Mouse (Mus musculus) forebrain, embryonic 12.5 days (tissue): ENCODE data around the gene Reps1. TPM values are rescaled to one million over a fixed set of nuclear protein-coding genes. Genes with fewer than 3 reads are reported as not detected.

ENCODE experiments used
- ATAC-seq: fragments of 200-750 bp; cut with Nextera tagmentation; 2 replicates; pipeline ENCODE4 v1.8.0; 2017; ENCODE audit warnings: moderate TSS enrichment; ENCODE audit not compliant: low FRiP score
- H3K27ac ChIP-seq: fragments of 300-500 bp; sonication (generic); 2 replicates; pipeline ENCODE4 v1.5.1; 2016; ENCODE audit warnings: mild to moderate bottlenecking
- H3K27me3 ChIP-seq: fragments of 300-500 bp; sonication (generic); 2 replicates; pipeline ENCODE4 v1.6.1; 2016; ENCODE audit warnings: mild to moderate bottlenecking
- H3K36me3 ChIP-seq: fragments of 300-500 bp; sonication (generic); replicated peaks from 2 replicates; pipeline ENCODE4 v1.6.1; 2016; ENCODE audit warnings: mild to moderate bottlenecking
- H3K4me1 ChIP-seq: fragments of 300-500 bp; sonication (generic); 2 replicates; pipeline ENCODE4 v1.6.1; 2016
- H3K4me2 ChIP-seq: fragments of 300-500 bp; sonication (generic); 2 replicates; pipeline ENCODE4 v1.6.1; 2016; ENCODE audit warnings: mild to moderate bottlenecking, moderate library complexity
- H3K4me3 ChIP-seq: fragments of 300-500 bp; sonication (generic); replicated peaks from 2 replicates; pipeline ENCODE4 v1.5.1; 2016; ENCODE audit warnings: mild to moderate bottlenecking
- H3K9ac ChIP-seq: fragments of 300-500 bp; sonication (generic); 2 replicates; pipeline ENCODE4 v1.6.1; 2016; ENCODE audit warnings: mild to moderate bottlenecking
- H3K9me3 ChIP-seq: fragments of 300-500 bp; sonication (generic); 2 replicates; pipeline ENCODE4 v1.6.1; 2016
- WGBS: fragments of 180-500 bp; shearing (Covaris S2); methylation state at CpG from one replicate; pipeline ENCODE4 v1.1.7; 2016; 5-methylcytosine and 5-hydroxymethylcytosine counted together
- polyA plus RNA-seq: library from polyadenylated mRNA; unstranded; fragments of >200 nt; fragmentation: Nextera tagmentation; extraction: Ambion mirVana; gene quantifications from 2 replicates; pipeline ENCODE4 v1.2.1, GENCODE M21; 2016

The Reps1 gene
- polyA plus RNA-seq, 1 experiment from 2014 or later: 20.3 TPM

DNA sequence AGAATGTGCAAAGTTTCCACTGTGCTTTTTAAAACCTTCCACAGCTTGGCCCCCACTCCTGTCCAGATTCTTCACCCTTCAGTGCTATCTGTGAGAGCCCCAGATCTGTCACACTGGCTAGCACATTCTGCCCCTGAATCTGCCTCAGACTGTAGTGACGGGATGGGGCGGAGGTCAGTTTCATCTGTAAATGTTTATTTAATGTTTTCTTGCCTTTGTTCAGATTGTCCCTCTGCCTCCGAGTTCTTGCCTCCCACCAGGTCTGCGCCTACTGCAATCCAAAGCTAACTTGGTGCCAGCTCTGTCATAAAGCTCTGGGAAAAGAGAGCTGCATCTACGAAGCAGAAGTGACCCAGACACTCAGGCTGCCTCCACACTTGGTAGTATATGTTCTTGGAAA, 18.8 kb upstream of the Reps1 start:
- Histone ChIP-seq H3K27me3 (no peaks in the 10 kb centered on the region), H3K4me3 (no peak overlapping the region), H3K27ac (no peak overlapping the region), H3K4me2 (no peak overlapping the region), H3K9me3 (no peaks in the 10 kb centered on the region), H3K4me1 (no peaks in the 10 kb centered on the region), H3K9ac (no peak overlapping the region), H3K36me3 (no peaks in the 10 kb centered on the region)
- 92% methylated on average over 5 of the region's 5 CpGs for WGBS
- no peak for ATAC-seq

DNA sequence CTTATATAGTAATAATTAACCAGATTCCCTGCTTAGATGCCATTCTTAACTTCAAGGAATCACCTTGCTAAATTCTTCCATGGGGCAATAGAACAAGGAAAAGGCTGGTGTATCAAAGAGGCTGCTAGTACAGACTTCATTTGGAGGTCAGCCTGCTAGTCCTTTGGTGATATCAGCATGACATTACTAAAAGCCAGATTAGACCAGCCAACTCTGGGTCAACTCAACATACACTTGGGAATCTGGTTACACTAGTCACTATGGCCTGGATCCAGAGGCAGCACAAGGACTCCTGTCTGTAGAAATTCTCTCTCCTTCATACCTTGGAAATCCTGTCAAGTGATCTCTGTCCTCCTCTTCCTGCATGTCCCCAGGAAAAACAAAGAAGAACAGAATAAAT, 9.3 kb upstream of the Reps1 start:
- no peaks in the 10 kb centered on the region for H3K36me3 ChIP-seq
- no peak overlapping the region for H3K9ac ChIP-seq
- no peaks in the 10 kb centered on the region for H3K9me3 ChIP-seq
- no peak overlapping the region for H3K4me2 ChIP-seq
- no peak overlapping the region for H3K27ac ChIP-seq
- ATAC-seq: no peak
- no peak overlapping the region for H3K4me3 ChIP-seq
- H3K4me1 ChIP-seq: no peaks in the 10 kb centered on the region
- H3K27me3 ChIP-seq: no peaks in the 10 kb centered on the region

DNA sequence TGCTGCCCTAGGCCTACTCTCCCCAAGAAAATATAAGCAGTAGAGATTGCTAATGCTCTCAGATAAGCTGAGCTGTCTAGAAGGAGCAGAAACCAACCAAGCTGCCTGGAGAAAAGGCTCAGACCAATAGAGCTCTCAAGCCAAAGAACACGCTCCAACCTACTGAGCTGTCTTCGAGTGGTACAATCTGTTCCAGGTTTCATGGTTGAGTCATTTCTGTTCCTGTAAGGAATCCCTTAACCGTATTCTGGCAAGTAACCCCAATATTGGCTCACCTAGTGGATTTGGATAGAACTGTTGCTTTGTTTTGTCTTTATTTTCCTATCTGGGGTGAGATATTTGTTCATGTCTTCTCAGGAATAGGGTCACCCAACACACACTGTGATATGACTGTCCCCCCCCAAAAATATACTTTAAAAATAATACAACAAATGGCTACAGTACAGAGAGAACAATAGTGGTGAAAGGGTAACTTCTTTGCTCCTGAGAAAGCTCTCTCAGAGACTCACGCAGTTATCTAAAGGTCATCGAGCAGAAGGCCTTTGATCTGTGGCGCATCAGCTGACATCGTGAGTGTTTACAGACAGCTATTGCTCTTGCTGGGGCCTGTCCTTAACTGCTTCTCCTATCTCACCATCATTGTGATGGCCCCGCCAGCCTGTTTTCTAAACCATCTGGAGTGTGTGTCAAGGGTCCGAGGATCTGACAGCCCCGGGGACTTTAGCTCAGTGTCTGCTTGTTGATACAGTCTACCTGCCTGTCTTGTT, 8.1 kb upstream of the Reps1 start:
- Histone ChIP-seq H3K36me3 (no peaks in the 10 kb centered on the region), H3K4me3 (no peak overlapping the region), H3K27ac (no peak overlapping the region), H3K9me3 (no peaks in the 10 kb centered on the region), H3K4me1 (no peaks in the 10 kb centered on the region), H3K27me3 (no peaks in the 10 kb centered on the region), H3K9ac (no peak overlapping the region), H3K4me2 (no peak overlapping the region)
- no peak for ATAC-seq
- WGBS: 89% methylated on average over 10 of the region's 10 CpGs

DNA sequence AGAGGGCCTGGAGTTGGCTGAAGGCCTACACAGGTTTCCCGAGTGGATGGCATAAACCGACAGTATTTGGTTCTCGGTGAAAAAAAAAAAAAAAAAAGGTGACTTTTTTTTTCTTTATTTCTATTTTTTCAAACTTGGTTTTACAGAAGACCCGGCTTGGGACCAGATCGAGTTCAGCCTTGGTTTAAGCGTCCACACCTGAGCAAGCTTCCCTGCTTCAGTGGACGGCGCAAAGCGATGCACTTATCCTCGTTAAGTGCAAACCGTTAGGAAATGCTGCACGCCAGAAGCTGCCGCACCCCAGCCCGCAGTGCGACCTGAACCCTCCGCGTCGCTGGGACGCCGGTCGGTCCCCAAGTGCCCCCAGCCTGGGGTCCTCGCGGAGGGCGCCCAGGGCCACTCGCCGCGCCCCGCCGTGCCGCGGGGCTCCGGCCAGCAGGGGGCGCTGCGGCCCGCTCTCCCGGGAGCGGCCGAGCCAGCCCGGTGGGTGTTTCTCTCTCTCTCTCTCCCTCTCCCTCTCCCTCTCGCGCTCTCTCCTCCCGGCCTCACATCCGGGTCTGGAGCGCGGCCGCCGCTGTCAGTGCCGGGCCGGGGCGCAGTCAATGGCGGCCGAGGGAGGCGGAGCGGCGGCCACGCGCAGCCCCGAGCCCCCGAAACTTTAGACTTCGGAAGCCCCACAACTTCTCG, 509 bp upstream of the Reps1 start:
- 1% methylated on average over 55 of the region's 61 CpGs for WGBS
- Histone ChIP-seq H3K27ac (peak overlapping the region; percentile 95), H3K27me3 (no peaks in the 10 kb centered on the region), H3K9me3 (no peaks in the 10 kb centered on the region), H3K36me3 (no peaks in the 10 kb centered on the region), H3K9ac (peak overlapping the region; percentile 94), H3K4me3 (peak overlapping the region; percentile 97), H3K4me1 (peaks cover 16% of the 10 kb centered on the region), H3K4me2 (peak overlapping the region; percentile 78)
- peak; percentile 97 for ATAC-seq

DNA sequence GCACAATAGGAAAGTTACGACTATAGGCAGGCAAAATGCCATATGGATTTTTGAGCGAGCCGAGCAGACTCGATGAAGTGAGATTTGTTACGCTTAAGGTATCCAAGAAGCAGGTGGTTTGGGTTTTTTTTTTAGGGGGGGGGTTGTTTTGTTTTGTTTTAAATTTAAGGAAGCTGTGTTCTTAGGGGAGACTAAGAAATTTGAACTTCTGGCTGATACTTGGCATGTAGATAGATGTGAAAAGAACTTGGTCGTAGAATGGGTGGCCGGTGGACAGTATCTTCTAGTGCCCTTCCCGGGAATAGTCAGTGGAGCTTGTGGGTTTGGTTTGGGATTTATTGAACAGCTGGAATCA, 707 bp downstream of the Reps1 start:
- Histone ChIP-seq H3K4me2 (peak overlapping the region; percentile 78), H3K27ac (peak overlapping the region; percentile 95), H3K9ac (peak overlapping the region; percentile 94), H3K36me3 (no peaks in the 10 kb centered on the region), H3K9me3 (no peaks in the 10 kb centered on the region), H3K4me1 (peaks cover 16% of the 10 kb centered on the region), H3K4me3 (peak overlapping the region; percentile 97), H3K27me3 (no peaks in the 10 kb centered on the region)
- under 1% methylated on average over 8 of the region's 8 CpGs for WGBS
- no peak for ATAC-seq

DNA sequence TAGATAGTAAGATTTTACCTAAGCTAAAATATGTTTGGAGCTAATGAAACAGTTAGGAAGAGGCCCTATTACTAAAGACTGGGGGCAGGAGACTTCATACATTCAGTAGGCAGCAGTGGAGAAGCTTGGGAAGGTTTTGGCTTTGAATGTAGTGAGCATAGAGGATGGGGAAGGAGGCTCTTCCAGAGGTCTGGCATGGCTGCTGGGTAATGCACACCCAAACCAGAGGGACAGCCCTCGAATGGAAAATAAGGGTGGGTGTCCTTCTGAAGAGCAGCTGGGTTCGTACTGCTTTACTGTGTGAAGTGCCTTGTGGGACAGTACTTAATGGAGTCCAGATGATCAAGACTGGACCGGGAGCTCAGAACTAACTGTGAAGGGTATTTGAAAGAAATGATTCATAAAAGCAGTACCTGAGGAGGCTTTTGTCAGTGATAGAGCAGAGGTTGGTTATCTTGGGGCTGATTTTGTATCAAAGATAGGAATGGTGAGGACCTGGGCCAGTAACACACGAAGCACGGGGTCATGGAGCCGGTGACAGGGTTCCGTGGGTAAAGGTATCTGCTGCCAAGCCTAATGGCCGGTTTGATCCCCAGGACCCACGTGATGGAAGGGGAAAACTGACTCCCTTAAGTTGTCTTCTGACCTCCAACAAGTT, 3.1 kb downstream of the Reps1 start:
- WGBS: 92% methylated on average over 9 of the region's 9 CpGs
- Histone ChIP-seq H3K36me3 (no peaks in the 10 kb centered on the region), H3K4me2 (no peak overlapping the region), H3K9ac (no peak overlapping the region), H3K9me3 (no peaks in the 10 kb centered on the region), H3K4me3 (no peak overlapping the region), H3K4me1 (peaks cover 16% of the 10 kb centered on the region), H3K27ac (no peak overlapping the region), H3K27me3 (no peaks in the 10 kb centered on the region)
- ATAC-seq: no peak

DNA sequence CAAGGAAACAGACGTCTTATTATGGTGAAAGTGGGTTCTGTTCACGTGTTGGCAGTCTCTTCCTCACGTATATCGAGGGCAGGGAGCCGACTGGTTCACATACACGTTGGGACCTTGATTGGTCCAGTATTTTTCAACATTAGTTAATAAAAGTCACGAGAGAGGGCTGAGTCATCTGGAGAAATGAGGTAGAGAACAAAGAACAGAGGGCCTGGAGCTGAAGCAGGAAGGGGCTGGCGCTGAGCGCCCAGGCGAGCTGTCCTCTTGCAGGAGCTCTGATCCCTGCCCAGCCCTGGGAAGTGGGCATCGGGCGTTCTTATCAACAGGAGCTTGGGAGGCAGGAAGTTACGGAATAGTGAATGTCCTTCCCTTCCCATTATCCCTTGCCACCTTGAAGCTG, 4.1 kb downstream of the Reps1 start:
- no peaks in the 10 kb centered on the region for H3K9me3 ChIP-seq
- no peak overlapping the region for H3K27ac ChIP-seq
- no peaks in the 10 kb centered on the region for H3K36me3 ChIP-seq
- no peak for ATAC-seq
- H3K4me3 ChIP-seq: no peak overlapping the region
- peaks cover 16% of the 10 kb centered on the region for H3K4me1 ChIP-seq
- no peak overlapping the region for H3K4me2 ChIP-seq
- no peak overlapping the region for H3K9ac ChIP-seq
- H3K27me3 ChIP-seq: no peaks in the 10 kb centered on the region
- WGBS: 90% methylated on average over 13 of the region's 13 CpGs

DNA sequence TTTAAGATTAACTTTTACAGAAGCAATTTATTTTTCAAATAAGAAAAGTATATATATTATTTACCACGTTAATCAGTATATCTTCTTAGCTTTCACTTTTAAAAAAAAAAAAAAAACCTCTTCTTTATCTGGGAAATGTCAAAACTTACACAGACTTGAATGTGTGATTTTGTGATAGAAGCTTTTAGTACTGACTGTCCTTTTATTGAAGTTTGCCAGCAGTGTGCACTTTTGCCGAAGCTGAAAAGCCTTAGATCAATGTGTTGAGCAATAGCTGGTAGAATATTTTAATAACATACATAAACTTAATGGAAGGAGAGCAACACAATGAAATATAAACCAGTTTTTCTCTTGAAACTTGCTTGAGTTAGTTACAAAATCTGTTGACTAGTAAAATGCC, 5.1 kb downstream of the Reps1 start:
- no peak overlapping the region for H3K9ac ChIP-seq
- no peak for ATAC-seq
- no peaks in the 10 kb centered on the region for H3K9me3 ChIP-seq
- H3K27me3 ChIP-seq: no peaks in the 10 kb centered on the region
- WGBS: 91% methylated on average over 2 of the region's 2 CpGs
- no peak overlapping the region for H3K4me3 ChIP-seq
- no peak overlapping the region for H3K4me2 ChIP-seq
- no peaks in the 10 kb centered on the region for H3K36me3 ChIP-seq
- H3K4me1 ChIP-seq: peaks cover 16% of the 10 kb centered on the region
- H3K27ac ChIP-seq: no peak overlapping the region

DNA sequence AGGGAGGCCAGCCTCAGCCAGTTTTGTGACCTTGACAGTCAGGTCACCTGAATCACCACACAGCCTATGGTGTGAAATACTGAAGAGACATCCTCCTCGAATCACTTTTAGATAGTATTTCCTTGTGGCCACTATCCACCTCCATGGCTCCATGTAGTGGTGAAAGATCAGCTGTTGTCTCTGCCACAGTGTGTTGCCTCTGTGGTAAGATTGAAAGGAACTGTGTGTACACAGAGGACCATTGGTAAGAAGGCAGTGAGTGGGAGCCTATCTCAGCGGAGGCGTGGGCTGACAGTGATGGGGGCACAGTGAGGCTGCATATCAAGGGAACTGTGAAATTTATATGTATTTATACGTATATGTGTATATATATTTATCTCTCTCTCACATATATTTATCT, 5.9 kb downstream of the Reps1 start:
- 91% methylated on average over 4 of the region's 4 CpGs for WGBS
- no peak for ATAC-seq
- H3K4me1 ChIP-seq: peaks cover 20% of the 10 kb centered on the region

DNA sequence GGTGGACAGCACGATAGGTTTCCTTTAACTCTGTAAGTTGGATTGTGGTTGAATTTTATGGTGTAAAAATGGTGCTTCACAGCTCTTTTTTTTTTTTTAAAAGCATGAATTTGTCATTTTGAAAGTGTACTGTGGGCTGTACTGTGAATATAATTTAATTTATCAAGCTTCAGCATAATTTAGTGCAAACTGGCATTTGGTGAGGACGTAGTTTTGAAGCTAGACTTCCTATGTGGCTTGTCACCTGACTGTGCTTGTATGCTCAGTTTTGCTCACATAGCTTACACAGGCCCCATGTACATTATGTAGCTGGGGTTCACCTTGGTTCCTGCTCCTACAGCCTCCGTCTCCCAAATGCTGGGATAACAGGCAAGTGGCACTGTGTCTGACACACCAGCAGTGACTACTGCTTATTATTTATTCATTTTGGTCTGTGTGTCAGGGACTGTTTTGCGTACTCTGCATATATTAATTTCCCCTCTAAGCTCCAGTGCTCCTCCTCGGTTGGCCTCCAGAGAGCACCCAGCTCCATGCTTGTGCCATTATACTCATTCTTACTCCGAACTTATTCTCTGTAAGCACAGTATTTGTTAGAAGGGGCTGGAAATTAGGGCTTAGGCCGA, 9.1 kb downstream of the Reps1 start:
- Histone ChIP-seq H3K27me3 (no peaks in the 10 kb centered on the region), H3K4me3 (no peak overlapping the region), H3K9me3 (no peaks in the 10 kb centered on the region), H3K9ac (no peak overlapping the region), H3K27ac (no peak overlapping the region), H3K4me1 (peaks cover 12% of the 10 kb centered on the region), H3K36me3 (no peaks in the 10 kb centered on the region), H3K4me2 (no peak overlapping the region)
- no peak for ATAC-seq
- WGBS: 85% methylated on average over 7 of the region's 7 CpGs

More for the DNA sequence above, 5.9 kb downstream of the Reps1 start:
- no peak overlapping the region for H3K27ac ChIP-seq
- no peaks in the 10 kb centered on the region for H3K36me3 ChIP-seq
- no peaks in the 10 kb centered on the region for H3K27me3 ChIP-seq
- H3K4me3 ChIP-seq: no peak overlapping the region
- H3K4me2 ChIP-seq: no peak overlapping the region
- no peaks in the 10 kb centered on the region for H3K9me3 ChIP-seq
- no peak overlapping the region for H3K9ac ChIP-seq

DNA sequence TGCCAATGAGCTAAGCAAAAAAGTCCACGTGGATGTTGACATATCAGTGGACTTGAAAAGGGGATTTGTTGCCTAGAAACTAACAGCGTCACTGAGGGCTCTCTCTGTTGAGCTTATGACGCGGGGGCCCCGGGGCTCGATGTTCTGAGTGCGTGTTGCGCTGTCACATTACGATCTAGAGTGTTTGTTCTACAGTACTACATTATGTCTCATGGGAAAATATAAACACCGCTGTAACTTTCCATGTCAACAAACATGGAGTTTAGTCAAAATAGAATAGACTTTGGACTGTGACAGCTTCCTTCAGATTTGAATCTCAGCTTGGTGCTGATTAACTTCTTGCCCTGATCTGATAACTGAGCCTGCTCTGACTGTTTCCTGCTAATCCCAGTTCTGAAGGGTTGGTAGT, 10.4 kb downstream of the Reps1 start:
- Histone ChIP-seq H3K27ac (no peak overlapping the region), H3K27me3 (no peaks in the 10 kb centered on the region), H3K9me3 (no peaks in the 10 kb centered on the region), H3K9ac (no peak overlapping the region), H3K4me3 (no peak overlapping the region), H3K4me2 (no peak overlapping the region), H3K36me3 (no peaks in the 10 kb centered on the region), H3K4me1 (peaks cover 18% of the 10 kb centered on the region)
- ATAC-seq: no peak
- 74% methylated on average over 10 of the region's 10 CpGs for WGBS

DNA sequence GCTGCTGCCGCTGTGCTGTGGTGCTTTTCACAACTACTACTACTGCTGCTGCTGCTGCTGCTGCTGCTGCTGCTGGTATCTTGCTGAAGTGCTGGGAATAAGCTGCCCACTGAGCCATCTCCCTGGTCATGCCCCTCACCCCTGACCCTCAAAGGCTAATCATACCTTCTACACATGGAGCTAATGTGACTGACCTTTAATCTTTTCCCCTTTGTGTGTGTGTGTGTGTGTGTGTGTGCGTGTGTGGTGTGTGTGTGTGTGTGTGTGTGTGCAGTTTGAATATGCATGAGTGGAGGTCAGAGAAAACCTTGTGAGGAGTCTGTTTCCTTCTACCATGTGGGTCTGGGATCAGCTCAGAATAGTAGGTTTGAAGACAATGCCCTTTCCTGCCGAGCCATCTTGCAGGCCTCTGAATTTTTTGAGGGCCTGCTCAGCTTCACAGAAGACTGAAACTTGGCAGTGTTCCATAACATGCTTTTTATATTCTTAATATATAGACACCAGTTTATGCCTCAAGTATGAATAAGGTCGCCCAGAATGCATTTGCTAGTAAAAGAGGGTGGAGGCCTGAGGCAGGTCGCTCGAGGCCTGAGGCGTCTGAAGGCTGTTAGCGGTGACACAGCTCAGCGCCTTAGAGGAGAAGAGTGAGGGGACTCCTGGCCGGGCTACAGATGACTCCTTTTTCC, 12.2 kb downstream of the Reps1 start:
- WGBS: 73% methylated on average over 10 of the region's 10 CpGs
- H3K4me1 ChIP-seq: peaks cover 18% of the 10 kb centered on the region
- no peaks in the 10 kb centered on the region for H3K9me3 ChIP-seq
- H3K4me3 ChIP-seq: no peak overlapping the region
- ATAC-seq: 0 out of 2 replicates have a peak, but pooled peaks have one; percentile 23
- H3K27me3 ChIP-seq: no peaks in the 10 kb centered on the region
- H3K27ac ChIP-seq: no peak overlapping the region
- H3K9ac ChIP-seq: no peak overlapping the region
- no peak overlapping the region for H3K4me2 ChIP-seq
- H3K36me3 ChIP-seq: no peaks in the 10 kb centered on the region
